Mouse (Mus musculus) natural killer cell, adult 2 months (primary cell): ENCODE results near the gene Mkln1.
A peak's percentile ranks its signal among the peaks of the same experiment; 100 is the strongest.

Source experiments
- DNase-seq, 2 experiments: peaks; one replicate each; pipeline ENCODE4 v3.0.0; 2022; ENCODE audit warnings: low spot score in 2 of 2

The Mkln1 gene

DNA sequence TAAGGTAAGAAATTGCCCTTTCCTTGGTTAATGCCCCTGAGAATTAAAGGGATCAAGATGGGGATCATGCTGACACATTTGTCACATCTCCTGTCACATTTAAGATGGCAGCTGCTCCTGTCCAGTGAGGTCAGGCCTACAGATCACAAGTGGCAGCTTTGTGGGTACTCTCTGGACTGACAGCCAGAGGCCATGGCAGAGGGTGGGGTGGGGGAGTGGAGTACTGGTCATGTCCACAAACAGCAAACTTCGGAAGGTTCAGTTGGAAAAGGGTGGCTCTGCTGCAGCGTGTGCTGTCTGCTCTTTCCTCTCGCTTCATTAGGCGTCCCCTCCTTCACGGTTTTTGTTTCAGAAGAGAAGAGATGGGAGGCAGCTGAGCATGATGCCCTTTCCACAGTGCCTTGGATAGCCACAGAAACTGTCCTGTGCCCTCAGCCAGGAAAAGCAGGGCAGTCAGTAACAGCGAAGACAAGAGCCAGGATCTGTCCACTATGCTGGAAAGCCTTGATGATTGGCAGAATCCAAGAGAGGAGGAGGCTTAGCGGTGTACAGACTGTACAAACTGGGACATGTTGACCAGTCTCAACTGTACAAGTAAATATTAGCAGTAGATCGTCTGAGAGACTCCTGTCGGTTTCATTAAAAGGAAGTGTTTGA lies 119.3 kb downstream of the Mkln1 start:
- no peak for DNase-seq

DNA sequence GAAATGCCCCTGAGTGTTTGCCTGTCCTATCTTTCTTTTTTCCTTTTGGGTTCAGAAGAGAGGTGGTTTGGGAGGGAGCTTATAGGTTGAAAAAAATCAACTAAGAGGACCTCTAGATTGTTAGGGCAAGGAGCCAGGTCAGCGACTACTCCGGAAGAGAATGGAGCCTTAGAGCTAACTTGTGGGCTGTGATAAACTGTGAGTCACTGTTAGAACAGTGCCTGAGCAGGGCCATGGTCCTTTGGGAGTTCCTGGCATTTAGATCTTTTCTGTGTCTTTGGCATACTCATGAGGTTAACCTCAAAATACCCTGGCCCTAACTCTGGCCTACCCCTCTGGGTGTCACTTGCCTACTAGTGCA lies 119.8 kb downstream of the Mkln1 start:
- peak in 1 of 2 experiments; percentile 16 for DNase-seq

DNA sequence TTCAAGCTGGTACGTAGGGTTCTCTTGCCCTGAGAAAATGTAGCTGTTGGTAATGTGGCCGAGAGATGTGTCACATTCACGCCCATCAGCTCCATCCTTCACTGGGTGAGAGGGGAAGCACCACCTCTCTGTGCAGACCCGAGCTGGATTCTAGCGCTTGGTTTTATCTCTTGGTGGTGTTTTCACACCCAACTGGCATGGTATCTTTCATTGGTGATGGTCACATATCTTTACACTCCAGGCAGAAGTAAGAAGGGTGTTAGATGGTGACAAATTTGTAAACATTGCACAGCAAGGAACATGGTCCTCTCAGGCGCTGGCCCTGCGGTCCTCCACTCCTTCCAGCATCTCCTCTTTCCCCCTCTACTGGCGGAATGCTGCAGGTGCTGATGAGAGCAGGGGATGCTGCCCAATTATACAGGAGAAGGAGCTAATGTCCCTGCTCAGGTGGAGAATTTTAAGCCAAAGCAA lies 120.5 kb downstream of the Mkln1 start:
- DNase-seq = peak; percentile 56 to 75

DNA sequence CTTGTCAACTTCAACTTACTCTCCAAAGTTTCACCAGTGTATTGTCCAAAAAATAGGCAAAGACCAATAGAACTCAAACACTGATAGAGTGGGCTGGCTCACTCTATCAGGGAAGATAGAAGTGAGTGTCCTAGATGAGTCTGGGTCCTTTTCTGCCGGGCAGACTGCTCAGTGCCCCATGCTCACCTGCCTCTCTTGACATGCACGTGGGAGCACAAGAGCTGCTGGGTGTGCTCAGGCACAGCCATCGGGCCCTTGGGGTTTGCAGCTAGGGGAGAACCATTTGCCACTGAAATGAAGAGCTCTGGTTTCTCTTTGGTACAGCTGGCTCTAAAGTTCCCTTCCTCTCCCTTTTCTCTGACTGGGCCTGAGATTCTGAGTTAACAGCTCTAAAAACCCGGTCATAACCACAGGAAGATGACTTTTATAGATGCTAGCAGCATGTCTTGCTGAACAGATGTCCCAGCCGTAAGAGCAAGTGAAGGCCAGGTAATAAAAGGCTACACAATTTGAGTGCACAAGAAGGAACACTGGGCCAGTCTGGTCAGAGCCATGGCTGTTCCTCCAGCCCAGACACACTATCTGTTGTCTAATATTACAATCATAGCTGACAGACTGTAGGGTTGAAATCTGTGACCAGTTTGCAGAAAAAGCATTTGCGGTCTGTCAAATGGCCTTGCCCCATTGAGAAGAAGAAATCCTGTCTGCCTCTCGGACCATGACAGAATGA lies 122.1 kb downstream of the Mkln1 start:
- no peak for DNase-seq

DNA sequence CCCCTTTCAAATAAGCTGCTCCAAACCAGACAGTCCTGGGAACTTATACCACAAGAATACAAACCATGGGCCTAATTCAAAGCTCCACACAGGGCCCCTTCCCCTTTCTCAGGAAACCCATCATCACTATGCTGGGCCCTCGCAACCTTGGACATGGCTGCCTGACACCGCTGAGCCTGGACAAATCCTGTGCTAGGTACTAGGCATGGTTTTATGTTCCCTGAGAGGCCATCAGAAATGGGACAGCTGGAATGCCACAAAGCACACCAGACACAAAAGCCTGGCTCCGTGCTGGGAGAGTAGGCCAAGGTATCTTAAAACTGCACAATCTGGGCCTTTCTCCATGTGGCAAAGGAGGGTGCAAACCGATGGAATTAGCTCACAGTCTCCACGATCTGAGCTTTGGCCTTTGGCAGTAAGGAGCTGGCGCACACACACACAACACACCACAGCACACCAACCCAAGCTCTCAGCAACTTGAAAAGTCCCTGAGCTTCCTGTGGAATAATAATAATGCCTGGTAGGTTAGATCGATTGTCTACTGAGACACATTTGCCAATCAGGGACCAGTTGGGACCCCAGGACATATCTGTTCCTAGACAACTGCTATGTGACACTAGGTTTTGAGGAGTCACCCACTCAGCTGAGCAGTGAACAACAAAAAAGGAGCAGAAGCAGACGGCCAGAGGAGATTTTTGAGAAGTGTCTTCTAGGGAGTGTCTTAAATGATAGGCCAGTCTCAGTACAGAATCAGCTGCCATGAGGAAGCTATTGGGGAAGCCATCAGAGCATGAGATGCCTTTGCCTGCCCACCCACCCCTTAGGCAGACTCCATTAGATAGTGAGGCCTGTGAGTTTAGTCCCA lies 123.2 kb downstream of the Mkln1 start:
- DNase-seq = no peak

DNA sequence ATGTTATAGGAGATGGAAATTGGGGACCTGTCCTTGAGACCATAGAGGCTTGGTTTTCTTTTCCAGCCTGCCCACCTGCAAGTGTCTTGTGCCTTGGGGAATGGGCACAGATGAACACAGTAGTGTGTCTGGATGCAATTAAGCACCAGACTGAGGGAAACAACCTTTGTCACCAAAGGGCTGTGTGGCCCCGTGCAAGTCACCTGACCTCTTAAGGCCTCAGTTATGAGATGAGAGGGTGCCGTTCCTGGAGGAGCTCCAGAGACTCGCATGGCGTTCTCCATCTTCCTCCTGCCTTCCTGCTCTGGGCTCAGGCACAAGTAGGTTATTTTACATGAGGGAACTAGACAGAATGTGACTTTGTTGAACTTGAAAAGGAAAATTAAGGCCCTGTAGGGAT lies 123.9 kb downstream of the Mkln1 start:
- DNase-seq = no peak

DNA sequence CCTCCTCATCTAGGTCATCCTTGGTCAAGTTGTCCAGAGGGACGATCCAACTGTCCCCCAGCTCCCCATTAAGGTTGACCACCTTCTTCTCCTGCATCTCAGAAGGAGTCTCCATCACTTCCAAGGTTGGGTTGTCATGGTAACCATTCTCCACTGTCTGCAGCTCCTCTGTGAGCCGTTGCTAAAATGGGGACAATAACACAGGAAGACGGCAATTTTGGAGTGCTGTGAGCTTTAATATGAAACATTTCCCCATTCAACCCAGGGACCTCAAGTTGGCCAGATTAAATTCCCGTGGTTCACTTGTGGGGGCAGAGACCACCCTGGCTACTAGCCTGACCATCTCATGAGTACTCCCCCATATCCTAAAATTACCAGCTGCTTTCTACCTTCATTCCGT lies 124.5 kb downstream of the Mkln1 start:
- no peak for DNase-seq

DNA sequence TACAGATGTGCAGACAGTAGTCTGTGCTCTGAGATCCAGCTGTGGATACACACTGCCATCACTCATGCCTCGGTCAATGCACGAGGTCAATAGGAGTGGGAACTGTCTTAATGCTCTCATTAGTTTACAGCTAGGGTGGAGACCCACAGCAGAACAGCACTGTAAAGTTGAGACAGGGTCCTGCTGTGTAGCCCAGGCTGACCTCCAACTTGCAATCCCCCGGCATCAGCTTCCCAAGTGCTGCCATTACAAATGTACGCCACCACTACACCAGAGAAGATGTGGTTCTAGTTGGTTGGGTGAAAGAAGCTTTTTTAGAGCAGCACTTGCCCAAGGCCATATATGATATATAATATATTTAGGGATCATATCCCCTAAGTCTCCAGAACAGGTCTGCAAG lies 125.1 kb downstream of the Mkln1 start:
- no peak for DNase-seq

DNA sequence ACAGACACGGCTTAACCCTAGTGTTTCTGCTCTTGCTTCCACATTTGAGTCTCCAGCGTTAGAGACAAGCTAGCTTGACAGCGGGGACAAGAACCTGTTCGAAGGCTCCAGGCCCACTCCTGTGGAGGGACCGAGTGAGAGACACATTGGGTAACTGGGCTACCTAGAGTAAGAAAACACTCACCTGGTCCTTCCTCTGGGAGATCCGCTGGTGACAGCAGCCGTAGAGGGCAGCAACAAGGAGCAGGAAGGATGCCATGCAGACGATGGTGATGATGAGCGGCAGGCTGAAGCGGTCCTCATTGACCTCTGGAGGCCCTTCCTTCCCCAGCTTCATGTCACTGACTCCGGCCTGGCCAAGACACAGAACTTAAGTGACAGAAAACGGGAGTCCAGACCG lies 125.6 kb downstream of the Mkln1 start:
- DNase-seq = no peak

DNA sequence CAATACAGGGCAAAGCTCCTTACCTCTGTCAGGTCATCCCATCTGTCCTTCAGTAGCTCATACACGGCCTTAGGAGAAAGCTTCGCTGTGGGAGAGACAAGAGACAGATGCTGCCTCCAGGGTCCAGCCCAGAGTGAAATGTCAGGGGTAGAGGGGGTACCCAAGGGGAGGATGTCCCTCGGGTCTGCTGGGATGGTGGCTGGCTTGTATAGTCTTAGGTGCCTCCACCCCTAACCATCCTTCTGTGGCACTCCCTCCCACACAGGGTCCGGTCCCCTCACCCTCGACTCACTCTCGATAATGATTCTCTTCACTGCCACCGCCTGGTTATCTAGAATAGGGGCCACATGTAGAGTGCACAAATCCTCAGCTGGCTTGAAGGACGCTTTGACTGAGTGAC lies 126.1 kb downstream of the Mkln1 start:
- no peak for DNase-seq

DNA sequence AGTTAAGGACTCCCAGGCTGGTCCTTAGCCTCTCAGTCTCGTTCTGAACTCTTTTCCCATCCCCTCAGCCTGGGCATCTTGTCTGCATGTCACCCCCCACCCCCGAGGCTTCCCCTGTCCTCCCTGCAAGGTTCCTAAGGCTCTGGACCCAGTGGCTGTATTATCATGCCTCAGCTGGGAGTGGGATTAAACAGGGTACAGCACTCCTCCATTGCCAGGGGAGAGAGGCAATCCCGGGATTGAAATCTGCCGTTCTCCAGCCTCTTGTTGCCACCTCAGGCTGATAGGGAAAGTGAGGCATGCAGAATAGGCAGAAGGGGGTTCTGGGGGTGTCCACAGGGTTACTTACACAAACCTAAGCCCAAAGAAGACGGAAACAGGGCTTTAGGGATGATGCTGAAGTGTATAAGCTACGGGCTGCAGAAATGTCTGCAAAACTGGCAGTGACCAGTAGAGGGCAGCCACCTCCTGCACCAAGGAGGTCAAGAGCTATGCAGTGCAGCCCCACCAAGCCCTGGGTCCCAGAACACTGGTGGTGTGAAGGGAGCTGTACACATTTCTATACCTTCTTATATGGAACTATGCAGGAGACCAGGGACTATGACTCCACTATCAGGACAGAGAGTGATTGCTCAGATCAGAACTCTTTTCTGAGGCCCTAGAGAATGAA lies 126.8 kb downstream of the Mkln1 start:
- peak in 1 of 2 experiments; percentile 16 for DNase-seq

DNA sequence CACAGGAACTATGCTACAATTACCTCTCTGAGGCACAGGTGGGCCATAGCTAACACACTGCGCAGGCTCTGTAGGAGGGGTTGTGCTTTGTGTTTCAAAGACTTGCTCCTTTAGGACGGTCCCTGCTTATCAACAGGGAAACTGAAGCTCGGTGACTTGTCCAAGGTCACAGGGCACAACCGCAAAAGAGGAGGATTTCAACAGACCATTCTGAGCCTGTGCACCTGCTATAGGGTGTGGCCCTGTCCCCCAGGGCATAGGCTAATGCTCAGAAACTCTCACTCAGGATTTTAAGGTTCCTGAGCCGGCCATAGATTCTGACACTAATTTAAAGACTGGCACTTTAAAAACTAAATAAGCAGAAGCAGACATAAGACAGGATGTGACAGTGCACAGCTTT lies 128.4 kb downstream of the Mkln1 start:
- DNase-seq = no peak

DNA sequence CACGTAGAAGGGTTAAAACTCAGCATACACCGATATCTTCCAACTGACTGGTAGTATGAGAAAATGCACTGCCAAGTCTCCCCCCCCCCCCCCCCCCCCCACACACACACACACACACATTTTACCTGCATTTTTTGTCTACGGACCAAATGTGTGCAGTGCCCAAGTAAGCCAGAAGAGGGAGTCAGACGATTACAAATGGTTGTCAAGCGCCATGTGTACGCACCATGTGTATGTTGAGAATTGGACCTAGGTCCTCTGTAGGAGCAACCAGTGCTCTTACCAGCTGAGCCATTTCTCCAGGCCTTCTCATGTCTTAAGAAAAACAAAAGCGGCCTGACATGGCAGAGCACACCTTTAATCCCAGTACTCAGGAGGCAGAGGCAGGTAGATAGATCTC lies 129.4 kb downstream of the Mkln1 start:
- DNase-seq = no peak

DNA sequence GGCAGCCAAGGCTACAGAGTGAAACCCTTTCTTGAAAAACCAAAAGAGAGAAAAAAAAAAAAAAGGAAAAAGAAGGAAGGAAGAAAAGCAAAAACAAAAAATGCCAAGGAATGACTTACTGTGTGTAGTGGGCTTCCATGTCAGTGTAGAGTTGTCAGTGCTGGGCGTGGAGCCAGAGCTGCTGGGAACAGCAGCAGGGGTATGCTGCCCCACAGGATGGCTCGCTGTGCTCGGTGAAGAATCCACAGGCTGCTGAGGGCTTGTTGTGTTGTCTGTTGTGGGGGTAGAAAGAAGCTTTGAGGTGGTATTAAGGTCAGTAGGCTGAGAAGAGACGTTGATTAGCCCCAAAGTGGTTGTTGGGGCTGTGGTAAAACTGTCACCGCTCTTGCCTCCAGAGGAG lies 129.8 kb downstream of the Mkln1 start:
- no peak for DNase-seq

DNA sequence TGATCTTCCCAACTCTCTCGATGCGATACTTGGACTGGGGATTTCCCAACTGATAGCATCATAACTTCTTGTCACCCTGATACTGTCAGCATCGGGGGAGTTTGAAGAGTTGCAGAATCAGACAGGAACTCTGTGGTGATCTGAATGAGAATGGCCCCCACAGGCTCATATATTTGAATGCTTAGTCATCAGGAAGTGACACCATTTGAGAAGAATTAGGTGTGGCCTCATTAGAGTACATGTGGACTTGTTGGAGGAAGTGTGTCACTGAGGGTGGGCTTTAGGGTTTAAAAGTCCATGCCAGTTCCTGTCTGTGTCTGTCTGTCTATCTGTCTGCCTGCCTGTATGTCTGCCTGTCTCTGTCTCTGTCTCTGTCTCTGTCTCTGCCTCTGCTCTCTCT lies 133.3 kb downstream of the Mkln1 start:
- DNase-seq = peak in 1 of 2 experiments; percentile 13

DNA sequence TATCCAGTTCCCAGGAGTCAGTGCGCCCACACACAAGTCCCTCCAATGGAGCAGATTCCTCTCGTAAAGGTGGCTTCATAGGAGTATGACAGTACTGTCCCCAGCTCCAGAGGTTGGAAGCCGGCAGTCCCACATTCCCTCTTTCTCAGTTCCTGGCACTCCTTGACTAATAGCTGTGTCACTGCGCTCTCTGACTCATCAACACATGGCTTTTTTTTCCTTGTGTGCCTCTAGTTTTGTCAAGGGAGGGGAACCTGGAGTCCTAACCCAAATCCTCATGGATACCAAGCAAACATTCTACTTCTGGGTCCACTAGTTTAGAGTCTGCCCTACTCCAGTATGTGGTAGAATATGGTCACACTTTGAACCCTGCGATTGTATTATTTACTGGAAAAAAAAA lies 136.2 kb downstream of the Mkln1 start:
- DNase-seq = no peak

DNA sequence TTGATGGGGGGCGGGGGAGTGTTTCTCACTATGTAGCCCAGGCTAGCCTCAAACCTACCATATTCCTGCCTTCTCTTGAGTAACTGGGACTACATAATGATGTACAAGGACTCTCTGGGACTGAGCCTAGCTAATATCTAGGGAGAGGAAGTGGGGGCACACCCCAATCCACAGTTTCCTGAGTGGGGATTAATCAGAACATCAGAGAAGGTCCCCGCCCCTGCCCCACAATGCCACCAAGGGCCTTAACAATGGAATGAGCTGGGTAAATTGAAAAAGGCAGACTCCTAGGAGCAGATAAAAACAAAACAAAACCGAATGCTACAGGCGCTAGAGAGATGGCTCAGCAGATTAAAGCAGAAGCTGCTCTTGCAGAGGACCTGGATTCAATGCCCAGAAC lies 138.7 kb downstream of the Mkln1 start:
- no peak for DNase-seq

DNA sequence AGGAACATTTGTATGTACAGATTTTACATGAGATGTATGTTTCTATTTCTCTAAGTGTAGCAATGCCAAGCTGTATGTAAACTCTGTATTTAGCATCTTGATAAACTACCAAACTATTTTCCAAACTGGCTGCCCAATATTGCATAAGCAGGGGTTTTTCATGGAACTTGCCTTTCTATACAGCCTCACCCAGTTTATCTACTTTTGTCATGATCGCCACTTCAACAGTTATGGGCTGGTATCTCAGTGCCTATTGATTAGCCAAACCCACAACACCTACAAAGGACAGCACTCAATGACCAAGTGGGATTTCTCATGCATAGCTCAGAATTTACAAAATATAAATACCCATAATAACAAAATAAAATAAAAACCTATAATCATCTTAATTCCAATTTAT lies 139.6 kb downstream of the Mkln1 start:
- no peak for DNase-seq

DNA sequence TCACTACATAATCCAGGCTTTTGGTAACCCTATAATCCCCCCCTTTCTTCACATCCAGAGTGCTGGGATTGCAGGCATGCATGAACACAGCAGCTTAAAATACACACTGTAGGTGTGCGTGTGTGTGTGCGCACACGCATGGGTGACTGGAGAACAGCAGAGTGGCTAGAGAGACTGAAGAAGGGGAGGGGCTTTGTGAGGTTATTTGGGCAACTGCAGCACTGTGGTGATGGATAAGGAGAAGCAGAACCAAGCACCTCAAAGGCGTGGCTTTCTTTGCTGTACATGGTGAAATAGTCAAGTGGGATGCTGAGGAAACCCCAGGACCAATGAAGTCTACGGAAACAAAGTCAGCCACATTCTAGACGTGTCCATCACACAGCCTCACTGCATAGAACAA lies 141.5 kb downstream of the Mkln1 start:
- DNase-seq = no peak

DNA sequence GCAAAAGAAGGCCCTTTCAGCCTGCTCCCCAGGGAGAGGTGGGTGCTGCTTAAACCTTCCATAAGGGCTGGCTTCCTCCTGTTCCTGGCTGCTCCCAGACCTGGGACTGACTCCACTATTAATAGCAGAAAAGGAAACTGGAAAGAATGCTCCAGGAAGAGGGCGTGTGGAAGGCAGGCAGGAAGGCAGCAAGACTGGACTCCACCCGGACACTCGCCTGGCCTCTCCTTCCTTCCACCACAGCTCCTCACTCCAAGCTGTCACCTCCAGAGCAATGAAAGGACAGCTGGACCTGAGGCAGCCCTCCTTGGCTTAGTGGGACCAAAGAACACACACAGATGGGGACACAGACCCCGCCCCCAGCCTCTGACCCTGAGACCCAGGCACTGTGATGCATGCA lies 145.8 kb downstream of the Mkln1 start:
- no peak for DNase-seq

DNA sequence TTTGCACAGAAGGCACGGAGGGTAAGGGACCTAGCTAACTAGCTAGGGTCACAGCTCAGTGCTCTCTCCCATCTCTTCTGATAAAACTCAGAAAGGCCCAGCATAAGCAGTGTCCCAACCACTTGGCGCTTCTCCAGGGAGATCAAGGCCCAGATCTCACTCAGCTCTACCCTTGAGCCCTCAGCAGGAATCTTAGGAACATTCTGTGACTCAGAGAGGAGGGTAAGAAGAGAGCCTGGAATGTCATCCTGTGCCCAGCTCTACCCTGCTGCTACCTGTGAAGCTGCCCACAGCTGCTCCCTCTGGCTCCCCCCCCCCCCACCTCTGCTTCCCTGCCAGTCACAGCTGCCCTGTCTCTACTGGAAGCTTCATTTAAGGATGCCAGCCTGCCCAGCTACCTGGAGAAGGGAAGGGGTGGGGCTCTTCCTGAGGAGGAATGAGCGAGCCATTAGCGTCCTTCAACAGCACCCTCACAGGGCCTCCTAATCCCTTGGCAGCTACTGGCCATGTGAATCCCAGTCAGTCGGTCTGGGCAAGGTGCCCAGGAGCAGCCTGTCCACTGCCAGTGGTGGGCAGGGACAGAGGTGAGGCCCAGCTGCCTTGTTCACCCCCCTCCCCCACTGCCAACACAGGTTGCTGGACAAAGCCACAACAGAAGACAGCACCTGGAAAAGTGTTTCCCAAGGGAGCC lies 151.0 kb downstream of the Mkln1 start:
- no peak for DNase-seq
